Mouse (Mus musculus) cerebellum, adult 2 months (tissue): ENCODE measurements around the gene Thsd4.

Experiments used
- CTCF ChIP-seq: fragments of 200-500 bp; IDR thresholded peaks from 2 replicates; pipeline ENCODE4 v1.5.1; 2011; ENCODE audit warnings: low read depth, mild to moderate bottlenecking, control low read depth, low read length, moderate library complexity, borderline replicate concordance; ENCODE audit not compliant: insufficient read depth
- POLR2A ChIP-seq: fragments of 200-500 bp; IDR thresholded peaks from 2 replicates; pipeline ENCODE4 v1.6.1; 2011; ENCODE audit warnings: low read length, control low read depth, borderline replicate concordance; ENCODE audit not compliant: insufficient read depth

- TF ChIP-seq CTCF, result no peak
- no peak for TF ChIP-seq POLR2A
Observed at GRCm38 (mm10) chr9:60436246-60436645, 85.6 kb downstream of the Thsd4 start.
